Mouse (Mus musculus) forebrain, embryonic 14.5 days (tissue): ENCODE measurements at regions not wholly inside any gene's neighbourhood (a gene's known extent, or its start where the extent isn't known, plus 50 kb on each side); places are given as distances from the start of the nearest gene placed in this dataset.
A peak's percentile ranks its signal among the peaks of the same experiment; 100 is the strongest.

ENCODE experiments used
- ATAC-seq: fragments of 200-750 bp; cut with Nextera tagmentation; 2 replicates; pipeline ENCODE4 v1.8.0; 2017; ENCODE audit warnings: mild to moderate bottlenecking, moderate library complexity
- DNase-seq: peaks from one replicate; pipeline ENCODE4 v3.0.0-alpha.2; 2015; ENCODE audit warnings: low spot score
- H3K27ac ChIP-seq: fragments of 300-500 bp; sonication (generic); 2 replicates; pipeline ENCODE4 v1.5.1; 2014; ENCODE audit warnings: low read depth, mild to moderate bottlenecking, control low read depth, low read length, moderate library complexity
- H3K27me3 ChIP-seq: fragments of 300-500 bp; sonication (generic); replicated peaks from 2 replicates; pipeline ENCODE4 v1.6.1; 2014; ENCODE audit warnings: low read length, control low read depth, mixed read lengths; ENCODE audit not compliant: control insufficient read depth, insufficient read depth
- H3K36me3 ChIP-seq: fragments of 300-500 bp; sonication (generic); 2 replicates; pipeline ENCODE4 v1.6.1; 2014; ENCODE audit warnings: low read length, control low read depth; ENCODE audit not compliant: control insufficient read depth, insufficient read depth
- H3K4me1 ChIP-seq: fragments of 300-500 bp; sonication (generic); 2 replicates; pipeline ENCODE4 v1.6.1; 2014; ENCODE audit warnings: antibody characterized with exemption, low read length, control low read depth; ENCODE audit not compliant: control insufficient read depth, insufficient read depth
- H3K4me2 ChIP-seq: fragments of 300-500 bp; sonication (generic); 2 replicates; pipeline ENCODE4 v1.6.1; 2014; ENCODE audit warnings: mild to moderate bottlenecking, control low read depth, low read length
- H3K4me3 ChIP-seq: fragments of 300-500 bp; sonication (generic); 2 replicates; pipeline ENCODE4 v1.5.1; 2014; ENCODE audit warnings: low read depth, low read length, control low read depth
- H3K9ac ChIP-seq: fragments of 300-500 bp; sonication (generic); 2 replicates; pipeline ENCODE4 v1.6.1; 2014; ENCODE audit warnings: mild to moderate bottlenecking, low read length, control low read depth, moderate library complexity
- H3K9me3 ChIP-seq: fragments of 300-500 bp; sonication (generic); replicated peaks from 2 replicates; pipeline ENCODE4 v1.6.1; 2016; ENCODE audit warnings: low read length, control low read depth, mixed read lengths; ENCODE audit not compliant: control insufficient read depth
- WGBS: fragments of 180-500 bp; shearing (Covaris S2); extraction: QIAGEN DNeasy Blood & Tissue Kit; methylation state at CpG from one replicate; pipeline ENCODE4 v1.1.7; 2014; 5-methylcytosine and 5-hydroxymethylcytosine counted together

DNA sequence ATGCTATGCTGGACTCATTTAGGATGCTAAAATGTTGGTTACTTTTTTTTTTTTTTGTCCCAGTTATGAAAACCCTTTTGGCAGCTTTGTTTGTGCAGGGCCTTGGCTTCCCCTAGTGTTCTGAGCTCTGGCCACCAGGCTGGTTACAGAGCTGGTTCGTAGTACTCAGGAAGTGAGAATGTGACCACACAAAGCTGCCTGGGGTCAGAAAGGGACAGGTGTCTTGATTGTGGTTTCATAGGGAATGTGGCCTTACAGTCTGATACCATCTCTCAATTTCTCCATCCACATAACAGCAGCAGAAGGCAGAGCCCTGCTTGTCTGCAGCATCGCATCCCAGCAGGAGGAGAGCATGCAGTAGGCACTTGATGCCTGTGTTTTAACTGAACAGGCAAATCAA is 282.9 kb upstream of the Map3k7 start:
- 98% methylated on average over 2 of the region's 2 CpGs for WGBS
- Histone ChIP-seq H3K9me3 (no peaks in the 10 kb centered on the region), H3K4me3 (no peak overlapping the region), H3K4me2 (no peak overlapping the region), H3K27ac (no peak overlapping the region), H3K36me3 (no peaks in the 10 kb centered on the region), H3K9ac (no peak overlapping the region), H3K27me3 (no peaks in the 10 kb centered on the region), H3K4me1 (0 out of 2 replicates have a peak, but pooled peaks cover 4% of the 10 kb centered on the region)
- DNase-seq = no peak
- no peak for ATAC-seq

DNA sequence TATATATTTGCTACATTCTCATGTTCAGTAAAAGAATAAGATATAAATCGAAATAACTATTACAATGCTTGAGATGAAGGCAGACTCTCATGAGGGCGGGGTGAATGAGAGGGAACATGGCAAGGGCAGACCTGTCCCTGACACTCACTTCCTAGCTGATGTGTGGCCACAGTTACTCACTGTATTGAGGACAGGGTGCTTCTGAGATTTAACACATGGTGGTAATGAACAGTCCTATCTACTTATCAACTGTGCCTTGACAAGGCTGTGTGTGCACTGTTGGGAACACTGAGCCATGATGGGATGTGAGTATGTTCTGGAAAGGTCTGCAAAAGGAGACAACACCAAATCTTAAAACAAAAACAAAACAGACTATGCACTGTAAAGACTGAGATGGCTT is 274.8 kb upstream of the Map3k7 start:
- Histone ChIP-seq H3K4me2 (no peak overlapping the region), H3K4me1 (no peaks in the 10 kb centered on the region), H3K36me3 (no peaks in the 10 kb centered on the region), H3K27me3 (no peaks in the 10 kb centered on the region), H3K27ac (no peak overlapping the region), H3K4me3 (no peak overlapping the region), H3K9me3 (no peaks in the 10 kb centered on the region), H3K9ac (no peak overlapping the region)
- ATAC-seq (no peak), DNase-seq (no peak)
- 95% methylated on average over 2 of the region's 2 CpGs for WGBS

DNA sequence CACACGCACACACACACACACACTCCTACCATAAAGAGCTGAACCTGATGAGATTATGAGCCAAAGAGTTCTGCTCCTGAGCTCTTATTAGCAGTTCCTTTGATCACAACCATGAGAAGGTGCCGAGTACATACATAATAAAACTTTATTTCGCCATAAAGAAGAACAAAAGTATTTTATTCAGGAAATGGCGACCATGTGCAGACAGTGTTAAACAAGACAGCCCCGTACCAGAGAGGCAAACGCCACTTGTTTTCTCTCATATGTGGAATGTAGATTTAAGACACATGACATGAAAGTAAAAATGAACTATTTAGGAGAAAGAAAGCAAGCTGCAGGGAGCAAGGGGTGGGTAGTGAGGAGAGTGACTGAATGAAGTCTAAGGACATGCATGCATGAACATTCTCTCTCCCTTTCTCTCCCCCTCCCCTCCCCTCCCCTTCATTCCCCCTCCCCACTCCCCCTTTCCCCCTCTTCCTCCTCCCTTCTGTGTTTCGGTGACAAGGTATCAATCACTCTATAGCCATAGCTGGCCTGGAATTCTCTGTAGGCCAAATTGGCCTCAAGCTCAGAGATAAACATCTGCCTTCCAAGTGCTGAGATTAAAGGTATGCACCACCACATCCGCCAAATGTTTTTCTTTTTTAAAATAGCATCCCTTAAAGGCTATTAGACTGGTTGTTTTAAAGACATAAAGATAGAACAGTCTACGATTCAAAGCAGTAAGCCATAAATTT is 266.0 kb upstream of the Map3k7 start:
- Histone ChIP-seq H3K4me3 (no peak overlapping the region), H3K9ac (no peak overlapping the region), H3K4me2 (no peak overlapping the region), H3K27me3 (no peaks in the 10 kb centered on the region), H3K4me1 (no peaks in the 10 kb centered on the region), H3K27ac (no peak overlapping the region), H3K36me3 (no peaks in the 10 kb centered on the region), H3K9me3 (no peaks in the 10 kb centered on the region)
- 83% methylated on average over 9 of the region's 9 CpGs for WGBS
- ATAC-seq (no peak), DNase-seq (no peak)

GRCm38 (mm10) chr4:31698506-31698782 is 265.5 kb upstream of the Map3k7 start:
- Histone ChIP-seq H3K4me2 (no peak overlapping the region), H3K4me1 (no peaks in the 10 kb centered on the region), H3K36me3 (no peaks in the 10 kb centered on the region), H3K4me3 (no peak overlapping the region), H3K27ac (no peak overlapping the region), H3K9me3 (no peaks in the 10 kb centered on the region), H3K27me3 (no peaks in the 10 kb centered on the region), H3K9ac (no peak overlapping the region)
- no peak for DNase-seq
- no peak for ATAC-seq
- WGBS = 89% methylated on average over 4 of the region's 4 CpGs

- Histone ChIP-seq H3K4me2 (no peak overlapping the region), H3K9me3 (no peaks in the 10 kb centered on the region), H3K4me3 (no peak overlapping the region), H3K4me1 (no peaks in the 10 kb centered on the region), H3K27ac (no peak overlapping the region), H3K9ac (no peak overlapping the region), H3K36me3 (no peaks in the 10 kb centered on the region), H3K27me3 (no peaks in the 10 kb centered on the region)
- WGBS = 52% methylated on average over 5 of the region's 5 CpGs
- ATAC-seq (no peak), DNase-seq (no peak)
These were observed 264.6 kb upstream of the Map3k7 start for GRCm38 (mm10) chr4:31699296-31699695.

- H3K4me3 ChIP-seq = no peak overlapping the region
- H3K36me3 ChIP-seq = no peaks in the 10 kb centered on the region
- ATAC-seq (no peak), DNase-seq (no peak)
- H3K27ac ChIP-seq = no peak overlapping the region
- no peaks in the 10 kb centered on the region for H3K9me3 ChIP-seq
- no peaks in the 10 kb centered on the region for H3K4me1 ChIP-seq
- no peak overlapping the region for H3K9ac ChIP-seq
- H3K4me2 ChIP-seq = no peak overlapping the region
- 83% methylated on average over 2 of the region's 2 CpGs for WGBS
- H3K27me3 ChIP-seq = no peaks in the 10 kb centered on the region
These were observed 249.7 kb upstream of the Map3k7 start for GRCm38 (mm10) chr4:31714054-31714651.

DNA sequence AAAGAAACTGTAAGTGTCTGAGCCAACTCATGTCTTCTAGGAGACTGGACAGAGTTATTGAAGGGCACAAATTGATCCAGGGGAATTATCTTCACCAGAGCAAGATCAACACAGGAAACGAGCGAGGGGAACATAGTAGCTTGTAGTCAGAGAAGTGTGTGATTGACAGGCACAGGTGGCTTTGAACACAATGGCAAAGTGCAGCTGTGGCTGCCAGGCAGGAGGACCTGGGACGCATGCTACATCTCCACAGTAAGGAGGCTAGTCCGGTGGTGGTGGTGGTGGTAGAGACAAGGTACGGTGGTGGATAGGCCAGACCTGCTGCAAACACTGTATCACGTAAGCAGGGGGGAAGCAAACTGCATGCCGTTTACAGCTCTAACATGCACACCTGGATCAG is 240.4 kb upstream of the Map3k7 start:
- Histone ChIP-seq H3K36me3 (no peaks in the 10 kb centered on the region), H3K27me3 (no peaks in the 10 kb centered on the region), H3K27ac (no peak overlapping the region), H3K4me2 (no peak overlapping the region), H3K9ac (no peak overlapping the region), H3K4me3 (no peak overlapping the region), H3K9me3 (no peaks in the 10 kb centered on the region), H3K4me1 (peaks cover 9% of the 10 kb centered on the region)
- WGBS = 70% methylated on average over 7 of the region's 7 CpGs
- ATAC-seq (no peak), DNase-seq (no peak)

DNA sequence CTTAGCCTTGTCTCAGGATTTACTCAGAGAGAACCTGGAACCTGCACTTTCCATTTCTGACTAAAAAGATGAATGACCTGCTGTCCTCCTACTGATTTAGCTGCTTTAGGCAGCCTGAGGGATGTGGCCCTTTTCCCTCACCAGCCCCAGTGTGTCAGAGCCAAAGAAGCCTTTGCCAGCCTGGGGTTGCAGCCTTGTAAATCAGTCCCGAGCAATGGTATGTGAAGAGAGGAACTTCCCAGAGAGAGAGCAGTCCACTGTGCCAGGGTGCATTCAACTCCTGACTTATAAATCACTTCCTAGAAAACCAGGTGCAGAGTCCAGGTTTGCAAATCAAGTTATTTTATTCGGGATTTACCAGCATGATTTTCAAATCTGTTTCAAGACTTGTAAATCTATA is 239.5 kb upstream of the Map3k7 start:
- no peak overlapping the region for H3K4me2 ChIP-seq
- H3K27me3 ChIP-seq = no peaks in the 10 kb centered on the region
- peaks cover 9% of the 10 kb centered on the region for H3K4me1 ChIP-seq
- DNase-seq (no peak), ATAC-seq (no peak)
- 74% methylated on average over 2 of the region's 2 CpGs for WGBS
- no peak overlapping the region for H3K9ac ChIP-seq
- H3K4me3 ChIP-seq = no peak overlapping the region
- H3K27ac ChIP-seq = no peak overlapping the region
- H3K9me3 ChIP-seq = no peaks in the 10 kb centered on the region
- no peaks in the 10 kb centered on the region for H3K36me3 ChIP-seq

DNA sequence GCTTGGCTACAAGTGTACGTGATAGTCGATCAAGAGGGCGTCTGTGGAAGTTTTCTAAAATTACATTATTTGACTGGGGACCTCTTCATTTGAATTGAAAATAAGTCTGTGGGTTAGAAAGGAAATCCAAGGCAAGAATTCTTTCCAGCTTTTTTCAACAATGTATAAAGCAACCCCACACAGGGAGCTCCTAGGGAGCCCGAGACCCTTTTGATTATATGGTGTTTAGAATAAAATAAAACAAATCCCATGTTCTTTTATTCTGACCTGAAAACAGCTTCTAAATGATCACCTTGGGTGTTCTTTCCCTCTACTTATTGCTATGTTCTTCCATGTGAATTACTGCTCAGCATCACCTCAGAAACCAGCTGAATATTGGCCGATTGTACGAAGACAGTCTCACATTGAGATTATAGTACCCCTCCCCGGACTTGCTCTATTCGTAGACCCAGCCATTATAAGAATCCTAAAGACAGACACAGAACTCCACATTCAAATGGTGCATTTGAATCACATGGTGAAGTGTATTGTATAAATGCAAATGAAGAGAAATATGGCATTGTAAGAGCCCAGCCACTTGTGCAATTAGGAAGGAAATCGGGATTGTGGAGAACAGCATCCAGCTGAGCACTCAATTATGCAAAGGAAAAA is 236.3 kb upstream of the Map3k7 start:
- DNase-seq (peak; percentile 81), ATAC-seq (peak; percentile 92)
- Histone ChIP-seq H3K27ac (peak overlapping the region; percentile 41; the same call in 1 of the 2 replicates), H3K36me3 (no peaks in the 10 kb centered on the region), H3K9ac (no peak overlapping the region), H3K9me3 (no peaks in the 10 kb centered on the region), H3K27me3 (no peaks in the 10 kb centered on the region), H3K4me3 (no peak overlapping the region), H3K4me1 (peaks cover 9% of the 10 kb centered on the region), H3K4me2 (peak overlapping the region; percentile 14; the same call in 1 of the 2 replicates)
- 12% methylated on average over 9 of the region's 9 CpGs for WGBS
